Mouse (Mus musculus) neural tube, embryonic 11.5 days (tissue): Measurements from ENCODE around the gene Gm10228. TPM values are rescaled to one million over a fixed set of nuclear protein-coding genes. Genes with fewer than 3 reads are reported as not detected.

Experiments used
- polyA plus RNA-seq: library from polyadenylated mRNA; unstranded; fragments of >200 nt; fragmentation: Nextera tagmentation; extraction: Ambion mirVana; gene quantifications from 2 replicates; pipeline ENCODE4 v1.2.1, GENCODE M21; 2014

Gm10228 gene
- polyA plus RNA-seq, 1 experiment from 2014 or later: not detected

Other genes starting within 250 kb of the Gm10228 start
- gene Gm20741, start 229.3 kb downstream of the Gm10228 start, polyA plus RNA-seq: not detected in 2 replicates
- gene Krtap15, start 221.3 kb downstream of the Gm10228 start, polyA plus RNA-seq: not detected in 2 replicates
- gene Krtap14, start 215.3 kb downstream of the Gm10228 start, polyA plus RNA-seq: not detected in 2 replicates
- gene Krtap19-1, start 172.1 kb downstream of the Gm10228 start, polyA plus RNA-seq: not detected in 2 replicates
- gene Krtap19-2, start 167.2 kb downstream of the Gm10228 start, polyA plus RNA-seq: not detected in 2 replicates
- gene Krtap19-3, start 163.4 kb downstream of the Gm10228 start, polyA plus RNA-seq: not detected in 2 replicates
- gene Krtap19-4, start 156.4 kb downstream of the Gm10228 start, polyA plus RNA-seq: not detected in 2 replicates
- gene Krtap19-5, start 145.0 kb downstream of the Gm10228 start, polyA plus RNA-seq: not detected in 2 replicates
- not detected in 2 replicates for gene Krtap19-9b, start 109.2 kb downstream of the Gm10228 start, polyA plus RNA-seq
- gene Krtap16-3, start 78.6 kb downstream of the Gm10228 start, polyA plus RNA-seq: not detected in 2 replicates
- not detected in 2 replicates for gene Krtap22-2, start 30.7 kb downstream of the Gm10228 start, polyA plus RNA-seq
- gene Gm10229, start 26.2 kb downstream of the Gm10228 start, polyA plus RNA-seq: not detected in 2 replicates
- not detected in 2 replicates for gene Krtap6-1, start 9.8 kb downstream of the Gm10228 start, polyA plus RNA-seq
- gene Krtap6-5, start 6.4 kb upstream of the Gm10228 start, polyA plus RNA-seq: not detected in 2 replicates
- gene 1110025L11Rik, start 22.5 kb upstream of the Gm10228 start, polyA plus RNA-seq: not detected in 2 replicates
- gene Krtap6-3, start 42.5 kb upstream of the Gm10228 start, polyA plus RNA-seq: not detected in 2 replicates
- gene Gm6358, start 99.4 kb upstream of the Gm10228 start, polyA plus RNA-seq: not detected in 2 replicates
- not detected in 2 replicates for gene Gm10061, start 109.6 kb upstream of the Gm10228 start, polyA plus RNA-seq
- not detected in 2 replicates for gene Gm9789, start 116.5 kb upstream of the Gm10228 start, polyA plus RNA-seq
- not detected in 2 replicates for gene Gm7735, start 128.0 kb upstream of the Gm10228 start, polyA plus RNA-seq
- not detected in 2 replicates for gene 1110057P08Rik, start 133.3 kb upstream of the Gm10228 start, polyA plus RNA-seq
- gene Krtap20-2, start 164.4 kb upstream of the Gm10228 start, polyA plus RNA-seq: not detected in 2 replicates